Mouse (Mus musculus): ENCODE data around the gene Lhx4. TPM values are rescaled to one million over a fixed set of nuclear protein-coding genes. Genes with fewer than 3 reads are reported as not detected.

The Lhx4 gene
- total and polyA plus RNA-seq, 3 experiments = not detected

DNA sequence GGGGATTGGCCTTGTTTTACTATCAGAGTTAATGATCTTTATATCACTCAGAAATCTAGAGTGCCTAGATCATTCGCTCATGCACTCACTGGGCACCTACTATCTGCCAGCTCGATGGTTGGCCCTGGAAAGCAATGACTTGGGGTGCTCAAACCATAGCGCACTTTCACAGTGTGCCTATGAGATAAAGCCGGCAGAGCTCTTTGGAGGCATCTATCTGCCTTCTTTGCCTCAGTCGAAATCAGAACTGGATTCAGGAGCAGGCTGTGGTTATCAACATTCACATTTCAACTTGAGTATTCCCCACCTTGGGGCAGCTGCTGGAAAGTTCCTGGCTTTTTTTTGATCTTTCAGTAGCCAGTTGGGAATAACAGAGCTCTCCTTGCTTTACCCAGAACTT, 3.6 kb downstream of the Lhx4 start:
- no peak for DNase-seq (ENCODE audit: low read depth, low spot score)
- TF ChIP-seq TBP (IDR thresholded peaks at IDR 0.05; ENCODE audit: low read depth, low read length) (no peak), GABPA (IDR thresholded peaks at IDR 0.05; ENCODE audit: low read depth, low read length) (no peak), MAZ (IDR thresholded peaks at IDR 0.05; ENCODE audit: low read depth, low read length) (no peak), SIN3A (IDR thresholded peaks at IDR 0.05; ENCODE audit: low read length) (no peak), UBTF (IDR thresholded peaks at IDR 0.05; ENCODE audit: borderline replicate concordance, insufficient read depth, low read depth, low read length) (no peak), KAT2A (conservative IDR thresholded peaks at IDR 0.05; ENCODE audit: low read depth, low read length) (no peak), TCF12 (IDR thresholded peaks at IDR 0.05; ENCODE audit: low read depth, low read length) (no peak), RAD21 (IDR thresholded peaks at IDR 0.05; ENCODE audit: low read depth, low read length) (no peak), ZMIZ1 (IDR thresholded peaks at IDR 0.05; ENCODE audit: low read depth, low read length) (no peak), SMC3 (IDR thresholded peaks at IDR 0.05; ENCODE audit: low read depth, low read length) (no peak), USF2 (IDR thresholded peaks at IDR 0.05; ENCODE audit: borderline replicate concordance in 1 of 2, insufficient read depth in 1 of 2, low read depth in 1 of 2, low read length in 2 of 2) (no peak), ZC3H11A (IDR thresholded peaks at IDR 0.05; ENCODE audit: low read depth, low read length) (no peak), EP300 (IDR thresholded peaks at IDR 0.05; ENCODE audit: low read depth in 1 of 2, low read length in 2 of 2) (no peak), USF1 (IDR thresholded peaks at IDR 0.05; ENCODE audit: low read depth, low read length) (no peak)
- H3K36me3 ChIP-seq (ENCODE audit: control insufficient read depth in 1 of 2, insufficient read depth in 2 of 2, low read length in 2 of 2) = no peaks in the 10 kb centered on the region
- peaks cover 0 to 10% of the 10 kb centered on the region in 2 experiments; a peak in 2 of 4 replicates for H3K27me3 ChIP-seq (ENCODE audit: control insufficient read depth in 1 of 2, insufficient read depth in 2 of 2, low read length in 2 of 2)
- no peak overlapping the region for H3K4me3 ChIP-seq (ENCODE audit: control insufficient read depth in 1 of 2, insufficient read depth in 1 of 2, low read depth in 2 of 2, low read length in 2 of 2)
- no peaks in the 10 kb centered on the region for H3K9me3 ChIP-seq (replicated peaks; ENCODE audit: insufficient read depth, low read length)
- no peak overlapping the region for H3K9ac ChIP-seq (ENCODE audit: control insufficient read depth, low read depth, low read length, poor library complexity, severe bottlenecking)
- H3K4me1 ChIP-seq (ENCODE audit: control insufficient read depth in 1 of 2, insufficient read depth in 2 of 2, low read length in 2 of 2) = no peaks in the 10 kb centered on the region
- H3K27ac ChIP-seq (ENCODE audit: control insufficient read depth, low read depth, low read length) = no peak overlapping the region
- no peaks in the 10 kb centered on the region for H3K79me2 ChIP-seq (ENCODE audit: control insufficient read depth, insufficient read depth, low read length, poor library complexity)

DNA sequence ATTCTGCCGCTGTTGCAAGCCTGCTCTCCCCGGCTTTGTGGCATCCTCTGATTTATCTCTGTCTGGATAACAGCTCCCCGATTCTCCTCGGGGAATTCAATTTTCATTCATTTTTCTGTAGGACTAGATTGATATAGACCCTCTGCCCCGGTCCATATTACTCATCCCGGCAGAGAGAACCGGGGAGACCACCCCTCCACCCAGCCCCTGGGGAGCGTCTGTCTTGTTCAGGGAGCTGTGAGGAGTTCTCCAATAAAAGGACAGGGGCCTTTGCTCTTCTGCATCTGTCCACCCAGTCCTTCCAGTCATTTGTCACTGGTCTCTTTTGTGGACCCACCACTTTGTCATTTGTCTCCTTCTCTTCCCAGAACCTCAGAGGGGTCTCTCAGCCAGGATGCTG, 4.5 kb downstream of the Lhx4 start:
- Histone ChIP-seq H3K27me3 (ENCODE audit: control insufficient read depth in 1 of 2, insufficient read depth in 2 of 2, low read length in 2 of 2) (peaks cover 0 to 10% of the 10 kb centered on the region in 2 experiments; a peak in 2 of 4 replicates), H3K9me3 (replicated peaks; ENCODE audit: insufficient read depth, low read length) (no peaks in the 10 kb centered on the region), H3K4me1 (ENCODE audit: control insufficient read depth in 1 of 2, insufficient read depth in 2 of 2, low read length in 2 of 2) (no peaks in the 10 kb centered on the region), H3K79me2 (ENCODE audit: control insufficient read depth, insufficient read depth, low read length, poor library complexity) (no peaks in the 10 kb centered on the region), H3K27ac (ENCODE audit: control insufficient read depth, low read depth, low read length) (no peak overlapping the region), H3K9ac (ENCODE audit: control insufficient read depth, low read depth, low read length, poor library complexity, severe bottlenecking) (no peak overlapping the region), H3K36me3 (ENCODE audit: control insufficient read depth in 1 of 2, insufficient read depth in 2 of 2, low read length in 2 of 2) (no peaks in the 10 kb centered on the region), H3K4me3 (ENCODE audit: control insufficient read depth in 1 of 2, insufficient read depth in 1 of 2, low read depth in 2 of 2, low read length in 2 of 2) (no peak overlapping the region)
- DNase-seq (ENCODE audit: low read depth, low spot score) = no peak
- no peak for TF ChIP-seq USF1 (IDR thresholded peaks at IDR 0.05; ENCODE audit: low read depth, low read length)
- no peak for TF ChIP-seq MAX (IDR thresholded peaks at IDR 0.05; ENCODE audit: low read length)

Measured in MEL (cell line).